Mouse (Mus musculus) Muller cell, postnatal 12 days (primary cell): Measurements from ENCODE around the gene Zfp111.

Experiments used
- DNase-seq: peaks from one replicate; pipeline ENCODE4 v3.0.0-alpha.2; 2015; ENCODE audit errors: inconsistent ontology term

The Zfp111 gene

DNA sequence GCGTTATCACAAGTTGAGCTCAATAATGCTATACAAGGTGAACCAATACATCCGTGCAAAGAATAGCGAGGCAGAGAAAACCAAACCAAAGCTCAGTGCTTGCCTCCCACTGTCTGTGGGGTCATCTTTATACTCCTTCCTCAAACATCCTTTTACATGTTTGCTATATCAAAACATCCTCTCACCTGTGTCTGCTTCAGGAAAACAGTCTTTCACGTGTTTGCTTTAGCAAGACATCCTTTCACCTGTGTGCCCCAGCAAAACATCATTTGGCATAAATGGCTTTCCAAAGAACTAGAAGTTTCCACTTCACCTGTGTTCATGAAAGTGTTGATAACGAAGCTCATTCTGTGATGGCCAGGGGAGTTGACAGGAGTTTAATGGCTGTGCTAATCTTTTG, at the start of gene Zfp111:
Zfp111 (minus strand) TSS at position 101 of the 400 bp plus-strand sequence.
- no peak for DNase-seq

DNA sequence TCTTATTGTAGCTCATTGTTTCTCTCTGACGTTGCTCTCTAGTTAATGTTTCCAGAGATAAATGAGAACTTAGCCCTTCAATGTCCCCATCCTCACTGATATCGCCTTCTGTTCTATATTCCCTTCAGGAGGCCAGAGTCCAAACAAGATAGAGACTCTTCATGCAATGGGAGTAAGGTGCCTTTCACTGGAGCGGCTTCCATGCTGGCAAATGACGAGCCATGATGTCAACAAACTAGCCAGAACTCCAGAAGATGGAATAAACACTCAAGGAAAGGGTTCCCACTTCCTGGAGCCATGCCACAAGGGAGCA, 48.7 kb upstream of the Zfp111 start:
- DNase-seq, result no peak

DNA sequence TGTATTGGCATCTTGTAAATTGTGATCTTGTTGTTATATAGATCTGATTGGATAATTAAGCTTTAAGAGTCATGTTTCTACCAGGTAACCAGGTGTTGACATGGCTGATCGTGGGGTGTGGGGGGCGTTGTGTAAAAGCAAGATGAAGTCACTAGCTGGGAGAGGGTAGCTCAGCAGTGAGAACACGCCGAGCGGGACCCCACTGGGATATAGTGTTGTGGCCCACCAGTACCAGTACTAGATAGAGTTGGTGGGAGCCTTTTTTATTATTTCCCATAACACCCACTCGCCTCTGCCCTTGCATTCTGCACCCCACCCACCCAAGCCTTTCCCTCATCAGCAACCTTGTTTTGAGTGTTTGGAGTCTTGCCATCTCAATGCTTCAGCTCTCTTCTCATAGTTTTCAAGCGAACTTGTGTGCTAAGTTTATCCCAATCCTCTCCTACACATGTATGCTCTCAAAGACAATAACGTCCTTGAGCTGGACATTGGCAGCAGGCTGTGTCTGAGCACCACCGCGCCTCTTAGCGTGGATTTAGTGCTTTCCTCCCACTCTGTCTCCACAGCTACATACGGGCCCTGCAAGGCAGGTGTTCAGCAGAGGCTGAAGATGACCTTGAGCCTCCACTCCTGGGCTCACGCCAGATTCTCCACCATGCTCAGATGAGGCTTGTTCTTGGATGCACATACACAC, 48.2 kb upstream of the Zfp111 start:
- DNase-seq, result no peak

DNA sequence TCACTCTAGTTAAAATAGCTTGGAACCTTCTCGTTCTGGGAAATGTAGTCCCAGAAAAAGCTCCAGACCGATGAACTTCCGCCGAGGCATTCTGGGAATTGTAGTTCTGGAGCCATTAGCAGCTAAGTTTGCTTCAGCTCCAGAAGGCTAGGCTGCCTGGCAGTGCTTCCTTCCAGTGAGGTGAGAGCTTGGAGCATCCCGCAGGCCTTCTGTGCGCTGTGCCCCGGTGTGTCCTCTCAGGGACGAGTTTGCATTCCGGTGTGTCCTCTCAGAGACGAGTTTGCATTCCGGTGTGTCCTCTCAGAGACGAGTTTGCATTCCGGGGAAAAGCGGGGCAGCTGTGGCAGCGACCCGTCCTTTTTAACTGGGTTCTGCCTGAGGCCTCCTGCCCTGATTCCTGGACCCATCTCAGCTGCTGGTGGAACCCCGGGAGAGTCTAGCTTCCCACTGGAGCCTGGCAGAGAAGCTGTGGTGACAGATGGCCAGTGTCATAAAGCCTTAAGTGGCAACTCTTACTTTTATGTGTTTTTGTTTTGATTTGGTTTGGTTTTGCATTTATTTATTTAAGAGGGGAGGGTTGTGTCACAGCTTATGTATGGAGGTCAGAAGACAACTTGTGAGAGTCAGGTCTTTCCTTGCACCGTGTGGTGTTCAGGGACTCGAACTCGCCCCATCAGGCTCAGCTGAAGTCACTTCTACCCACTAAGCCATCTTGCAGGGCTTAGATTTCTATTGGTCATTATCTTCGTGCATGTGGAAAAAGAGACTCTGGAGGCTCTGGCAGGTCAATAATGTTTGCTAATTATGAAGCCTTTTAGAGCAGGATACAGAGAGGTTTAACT, 43.6 kb upstream of the Zfp111 start, which contains the start of gene Zfp108:
Zfp108 (plus strand) TSS at position 162 of the 842 bp plus-strand sequence.
- peak; percentile 79 for DNase-seq

DNA sequence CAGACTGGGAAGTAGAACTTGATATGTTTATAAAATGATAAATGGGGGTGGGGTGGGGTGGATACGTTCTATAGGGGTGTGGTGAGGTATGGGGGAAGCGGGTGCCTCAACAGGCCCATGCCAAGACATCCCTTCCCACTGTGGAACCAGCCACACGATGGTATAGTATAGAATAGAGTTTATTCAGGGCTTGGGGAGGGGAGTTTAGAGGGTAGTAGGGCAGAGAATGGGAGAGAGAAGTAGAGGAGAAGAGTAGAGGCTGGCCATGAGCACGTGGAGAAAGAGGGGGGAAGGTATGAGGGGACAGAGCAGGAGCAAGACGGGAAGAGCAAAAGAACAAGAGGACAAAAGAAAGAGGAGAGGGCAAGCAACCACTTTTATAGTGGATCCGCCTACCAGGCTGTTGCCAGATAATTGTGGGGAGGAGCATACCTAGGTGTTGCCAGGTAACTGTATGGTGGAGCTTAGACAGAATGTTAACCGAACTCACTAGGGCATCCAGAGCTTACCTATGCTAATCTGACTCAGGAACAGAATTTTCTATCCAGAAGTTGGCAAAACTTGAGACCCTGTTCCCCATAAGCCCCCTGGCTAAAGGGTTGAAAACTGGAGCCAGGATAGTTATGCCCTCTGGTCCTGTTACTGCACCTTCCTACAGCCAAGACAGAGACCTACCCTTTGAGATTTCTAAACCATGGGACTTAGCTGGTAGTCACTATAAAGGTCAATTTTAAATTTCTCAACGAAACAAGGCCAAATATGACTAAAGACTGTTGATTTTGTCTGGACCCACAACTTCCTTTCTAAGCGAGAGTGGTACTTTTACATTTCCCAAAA, 42.8 kb upstream of the Zfp111 start:
- peak; percentile 11 for DNase-seq

DNA sequence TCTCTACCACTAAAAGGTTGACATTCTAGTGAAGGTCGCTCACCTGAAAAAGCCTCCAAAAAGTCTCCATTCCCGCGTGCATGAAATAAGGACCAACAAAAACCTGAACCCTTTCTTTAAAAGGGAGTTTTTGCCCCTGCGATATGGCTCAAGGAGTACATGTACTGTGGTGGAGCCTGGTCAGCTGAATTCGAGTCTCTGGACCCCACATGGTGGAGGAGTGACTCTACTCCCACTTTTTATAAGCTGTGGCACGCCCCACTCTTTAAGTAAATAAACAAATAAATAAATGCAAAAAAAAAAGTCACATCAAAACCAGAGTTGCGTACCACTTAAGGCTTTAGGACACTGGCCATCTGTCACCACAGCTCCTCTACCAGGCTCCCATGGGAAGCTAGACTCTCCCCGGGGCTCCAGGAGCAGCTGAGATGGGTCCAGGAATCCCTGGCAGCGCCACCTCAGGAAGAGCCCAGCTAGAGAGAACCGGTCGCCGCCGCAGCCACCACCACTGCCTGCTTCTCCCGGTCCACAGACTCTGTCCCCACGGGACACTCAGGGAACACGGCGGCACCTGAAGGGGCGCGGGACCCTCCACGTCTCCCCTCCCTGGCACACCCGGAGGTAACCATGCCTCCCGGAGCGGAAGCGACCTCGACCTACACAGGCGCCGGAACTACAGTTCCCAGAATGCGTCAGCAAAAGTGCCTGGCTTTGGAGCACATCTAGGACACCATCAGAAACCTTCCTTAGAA, 26.0 kb upstream of the Zfp111 start, which contains the start of gene Zfp109:
Zfp109 (minus strand) TSS at position 521 of the 752 bp plus-strand sequence.
- peak; percentile 47 for DNase-seq

DNA sequence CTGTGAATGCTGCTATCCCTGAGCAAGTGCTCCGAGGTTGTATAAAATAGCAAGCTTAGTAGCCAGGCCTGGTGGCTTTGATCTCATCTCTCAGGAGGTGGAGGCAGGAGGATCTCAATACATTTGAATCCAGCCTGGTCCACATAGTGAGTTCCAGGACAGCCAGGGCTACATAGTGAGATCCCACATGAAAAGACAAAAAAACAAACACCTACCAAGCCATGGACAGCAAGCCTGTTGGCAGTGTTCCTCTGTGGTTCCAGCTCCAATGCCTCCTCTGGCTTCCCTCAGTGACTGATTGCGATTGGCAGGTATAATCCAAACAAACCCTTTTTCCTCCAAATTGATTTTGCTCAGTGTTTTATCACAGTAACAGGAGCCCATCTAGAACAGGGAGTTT, 947 bp downstream of the Zfp111 start:
- DNase-seq, result no peak

DNA sequence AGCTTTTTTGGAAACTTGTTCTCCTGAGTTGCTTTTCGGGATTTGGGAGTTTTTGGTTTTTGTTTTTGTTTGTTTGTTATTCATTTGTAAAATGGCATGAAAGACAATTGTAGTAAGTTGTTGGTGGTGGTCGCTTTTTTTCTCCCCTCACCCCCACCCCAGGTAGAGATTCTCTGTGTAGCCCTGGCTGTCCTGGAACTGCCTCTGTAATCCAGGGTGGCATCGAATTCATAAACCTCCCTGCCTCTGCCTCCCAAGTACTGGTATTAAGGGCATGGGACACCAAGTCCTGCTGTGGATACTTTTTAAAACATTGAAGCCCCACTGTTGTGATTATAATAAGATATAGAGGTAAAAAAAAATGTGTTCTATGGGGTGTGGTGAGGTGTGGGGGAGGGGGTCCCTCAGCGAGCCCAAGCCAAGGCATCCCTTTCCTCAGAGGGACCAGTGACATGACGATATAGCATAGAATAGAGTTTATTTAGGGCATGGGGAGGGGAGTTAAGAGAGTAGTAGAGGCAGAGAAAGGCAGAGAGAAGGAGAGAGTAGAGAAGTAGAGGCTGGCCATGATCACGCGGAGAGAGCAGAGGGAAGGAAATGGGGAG, 2.9 kb downstream of the Zfp111 start:
- no peak for DNase-seq

DNA sequence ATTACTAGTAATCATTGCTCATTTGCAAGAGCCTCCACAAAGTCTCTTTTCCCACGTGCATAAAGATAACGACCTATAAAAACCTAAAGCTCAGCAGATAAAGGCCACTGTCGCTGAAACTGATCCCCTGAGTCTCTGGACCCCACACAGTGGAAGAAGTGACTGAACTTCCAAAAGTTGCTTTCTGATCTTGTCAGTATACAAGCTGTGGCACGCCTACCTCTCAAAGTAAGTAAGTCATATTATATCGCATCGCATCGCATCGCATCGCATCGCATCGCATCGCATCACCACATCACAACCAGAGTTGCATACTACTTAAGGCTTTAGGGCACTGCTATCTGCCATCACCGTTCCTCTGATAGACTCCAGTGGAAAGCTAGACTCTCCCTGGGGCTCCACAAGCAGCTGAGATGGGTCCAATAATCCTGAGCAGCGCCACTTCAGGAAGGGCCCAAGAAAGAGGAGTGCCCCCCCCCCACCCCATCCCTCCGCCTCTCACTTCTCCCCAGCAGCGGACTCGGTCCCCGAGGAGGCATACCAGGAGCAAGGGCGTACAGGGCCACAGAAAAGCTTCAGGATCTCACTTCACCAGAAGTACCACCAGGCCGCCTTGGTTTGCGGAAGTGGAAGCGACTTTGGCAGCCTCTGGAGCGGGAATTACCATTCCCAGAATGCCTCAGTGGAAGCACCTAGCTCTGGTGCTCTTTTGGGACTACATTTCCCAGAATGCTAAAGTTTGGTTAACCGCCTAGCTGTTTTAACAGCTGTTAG, 3.6 kb downstream of the Zfp111 start:
- peak; percentile 75 for DNase-seq

DNA sequence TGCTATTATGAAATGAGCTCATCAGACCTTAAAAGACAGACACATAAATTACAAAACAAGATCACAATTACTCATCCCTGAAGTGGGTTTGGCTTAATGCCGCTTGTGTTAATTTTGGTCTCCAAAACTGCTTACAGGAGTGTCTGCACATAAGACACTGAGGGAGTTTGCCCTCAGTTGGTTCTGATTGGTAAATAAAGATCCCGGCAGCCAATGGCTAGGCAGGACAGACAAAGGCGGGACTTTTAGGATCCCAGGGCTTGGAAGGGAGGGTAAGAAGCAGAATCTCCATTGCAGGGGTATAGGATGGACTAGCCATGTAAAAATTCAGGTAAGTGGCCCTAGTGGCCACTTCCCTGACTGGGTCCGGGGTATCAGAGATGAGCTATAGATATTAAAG, 14.3 kb downstream of the Zfp111 start:
- no peak for DNase-seq

DNA sequence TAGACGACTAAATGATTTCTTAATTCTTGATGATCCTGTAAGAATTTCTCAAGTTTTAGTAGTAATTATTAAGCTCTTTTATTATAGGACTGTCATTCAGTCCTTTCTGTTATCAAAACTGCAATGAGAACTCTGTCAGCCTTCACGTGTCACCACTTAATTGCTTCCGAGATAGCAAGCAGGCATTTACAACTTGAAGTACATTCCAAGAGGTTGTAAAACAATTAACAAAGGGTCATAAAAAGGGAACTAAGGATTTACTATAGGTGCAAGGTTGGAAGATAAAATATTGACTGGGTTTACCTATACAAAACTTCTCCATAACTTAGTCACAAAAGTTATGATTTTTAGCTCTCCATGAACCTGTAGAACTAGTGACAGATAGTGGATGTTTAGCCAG, 18.1 kb downstream of the Zfp111 start:
- no peak for DNase-seq

DNA sequence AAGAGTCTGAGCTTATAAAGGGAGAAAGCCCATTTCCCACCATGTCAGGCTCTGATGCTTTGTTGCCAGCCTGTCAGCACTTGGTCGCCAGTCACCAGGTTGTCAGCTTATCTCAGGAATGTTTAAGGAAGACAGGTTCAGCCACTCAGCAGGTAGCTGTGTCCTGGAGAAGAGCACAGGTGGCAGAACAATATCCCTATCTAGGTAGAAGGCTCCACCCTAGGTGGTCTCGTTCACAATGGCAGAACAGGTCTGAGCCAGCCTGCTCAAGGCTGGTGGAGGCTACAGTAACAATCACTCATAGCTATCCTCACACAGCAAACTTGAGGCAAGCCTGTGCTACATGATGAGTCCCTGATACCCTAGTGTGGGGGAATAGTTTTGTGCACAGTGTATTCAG, 19.9 kb downstream of the Zfp111 start:
- no peak for DNase-seq

DNA sequence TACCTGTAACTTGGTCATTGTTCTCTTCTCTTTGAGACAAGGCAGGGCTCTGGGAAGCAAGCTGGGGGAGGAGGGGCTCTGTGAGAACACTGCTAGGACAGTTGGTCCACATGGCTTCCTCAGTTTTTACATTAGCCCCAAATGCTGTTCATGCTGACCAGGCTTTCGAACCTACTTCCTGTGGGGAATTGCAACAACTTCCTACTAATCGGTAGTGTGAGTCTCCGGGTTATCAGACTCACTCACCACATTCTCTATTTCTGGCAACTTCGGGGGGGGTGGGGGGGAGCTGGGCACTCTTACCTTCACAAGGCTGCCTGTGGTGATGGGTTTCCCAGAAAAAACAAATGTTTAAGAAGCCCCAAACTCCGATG, 21.7 kb downstream of the Zfp111 start:
- DNase-seq, result no peak

DNA sequence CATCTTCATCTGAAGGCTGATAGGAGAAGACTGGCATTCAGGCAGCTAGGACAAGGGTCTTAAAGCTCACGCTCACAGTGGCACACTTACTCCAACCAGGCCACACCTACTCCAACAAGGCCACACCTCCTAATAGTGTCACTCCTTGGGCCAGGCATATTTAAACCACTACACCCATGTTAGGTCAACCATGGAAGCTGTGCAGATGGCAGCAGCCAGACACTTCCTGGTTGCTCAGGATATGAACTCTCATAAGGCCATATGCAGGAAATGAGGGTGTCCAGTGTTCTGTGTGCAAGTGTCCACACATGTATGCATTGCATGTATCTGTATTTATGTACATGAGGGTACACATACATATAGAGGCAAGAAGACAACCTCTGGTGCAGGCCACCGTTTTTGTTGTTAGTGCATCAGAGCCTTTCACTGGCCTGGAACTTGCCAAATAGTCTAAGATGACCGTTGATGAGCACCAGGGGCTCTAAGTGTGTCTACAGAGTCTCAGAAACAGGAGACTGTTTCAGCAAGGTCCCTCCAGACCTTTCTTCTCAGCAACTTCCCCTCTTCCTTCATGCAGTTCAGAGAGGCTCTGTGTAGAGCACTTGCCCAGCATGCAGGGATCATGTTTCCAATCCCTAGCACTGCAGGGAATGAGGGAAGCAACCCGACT, 22.2 kb downstream of the Zfp111 start:
- DNase-seq, result no peak

DNA sequence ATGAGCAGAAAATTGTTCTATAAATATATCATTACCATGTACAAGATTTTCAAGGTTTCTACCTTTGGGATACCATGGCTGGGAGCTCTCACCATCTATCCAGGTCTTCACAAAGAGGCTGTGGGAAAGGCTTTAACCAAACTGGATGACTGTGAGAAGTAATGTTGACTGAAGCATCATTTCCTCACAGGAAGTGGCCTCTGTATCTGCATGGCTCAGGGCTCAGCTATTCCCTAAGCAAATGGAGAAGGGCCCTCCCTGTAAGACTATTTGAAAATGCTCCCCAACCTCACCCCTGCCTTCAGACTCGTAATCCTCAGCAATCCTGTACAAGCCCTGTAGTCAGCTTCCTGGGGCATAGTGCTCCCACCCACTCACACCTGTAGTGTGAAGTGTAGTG, 23.6 kb downstream of the Zfp111 start:
- DNase-seq, result no peak

DNA sequence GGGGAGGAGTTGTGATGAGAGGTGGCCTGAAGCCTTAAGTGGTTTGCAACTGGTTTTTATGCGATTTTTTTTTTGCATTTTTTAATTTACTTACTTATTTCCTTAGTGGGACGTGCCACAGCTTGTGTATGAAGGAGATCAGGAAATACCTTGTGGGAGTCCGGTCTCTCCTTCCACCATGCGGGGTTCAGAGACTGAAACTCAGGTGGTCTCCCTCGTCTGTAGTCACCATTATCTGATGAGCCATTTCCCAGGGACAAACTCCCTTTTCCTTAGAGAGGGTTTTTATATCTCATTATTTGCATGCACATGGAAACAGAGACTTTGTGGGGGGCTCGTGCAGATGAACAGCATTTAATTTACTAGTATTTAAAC, 35.9 kb downstream of the Zfp111 start:
- no peak for DNase-seq

DNA sequence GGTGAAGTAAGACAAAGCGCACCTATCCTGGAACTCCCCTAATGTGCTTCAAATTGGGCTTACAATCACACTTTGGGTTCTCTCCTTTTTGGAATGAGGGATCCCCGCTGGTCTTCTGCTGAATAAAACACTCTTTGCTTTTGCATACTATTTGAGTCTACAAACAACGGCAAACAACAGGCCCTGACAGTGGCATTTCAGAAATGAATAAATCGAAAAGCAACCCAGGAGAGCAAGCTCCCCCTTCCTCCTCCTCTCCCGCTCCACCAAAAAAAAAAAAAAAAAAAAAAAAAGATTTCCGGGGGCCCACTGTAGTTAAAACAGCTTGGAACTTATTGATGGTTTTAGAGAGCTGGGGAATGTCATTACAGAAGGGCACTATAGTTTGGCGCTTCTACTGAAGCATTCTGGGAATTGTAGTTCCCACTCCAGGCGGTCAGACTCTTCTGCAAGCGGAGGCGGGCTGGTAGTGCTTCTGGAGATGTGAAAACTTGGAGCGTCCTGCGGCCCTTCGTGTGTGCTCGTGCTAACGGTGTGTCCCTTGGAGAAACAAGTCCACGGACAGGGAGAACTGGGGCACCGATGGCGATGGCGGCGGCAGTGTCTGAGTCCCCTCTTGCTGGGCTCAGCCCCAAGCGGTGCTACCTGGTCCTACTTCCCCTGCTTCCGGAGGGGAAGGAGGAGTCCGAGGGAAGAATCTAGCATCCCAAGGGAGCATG, 36.5 kb downstream of the Zfp111 start, which contains the start of gene Zfp114:
Zfp114 (plus strand) TSS at position 443 of the 719 bp plus-strand sequence.
- DNase-seq, result peak; percentile 70

DNA sequence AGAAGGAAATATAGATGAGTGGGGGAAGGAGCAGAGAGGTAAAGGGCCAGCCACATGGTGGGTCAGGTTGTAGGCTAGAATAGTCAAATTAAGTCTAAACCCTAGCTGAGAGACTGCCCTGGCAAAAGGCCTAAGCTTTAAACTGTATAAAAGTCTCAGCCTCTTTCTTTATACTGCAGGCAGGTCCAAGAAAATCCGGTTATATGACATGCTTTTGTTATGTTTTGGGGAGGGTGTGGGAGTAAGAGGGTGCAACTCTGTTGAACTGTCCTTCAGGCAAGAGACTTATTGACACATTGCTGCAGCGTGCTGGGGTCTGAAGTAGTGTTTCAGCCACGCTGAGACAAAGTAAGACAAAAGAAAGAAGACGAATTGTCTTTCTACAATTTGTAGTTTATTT, 39.1 kb downstream of the Zfp111 start:
- DNase-seq, result no peak

DNA sequence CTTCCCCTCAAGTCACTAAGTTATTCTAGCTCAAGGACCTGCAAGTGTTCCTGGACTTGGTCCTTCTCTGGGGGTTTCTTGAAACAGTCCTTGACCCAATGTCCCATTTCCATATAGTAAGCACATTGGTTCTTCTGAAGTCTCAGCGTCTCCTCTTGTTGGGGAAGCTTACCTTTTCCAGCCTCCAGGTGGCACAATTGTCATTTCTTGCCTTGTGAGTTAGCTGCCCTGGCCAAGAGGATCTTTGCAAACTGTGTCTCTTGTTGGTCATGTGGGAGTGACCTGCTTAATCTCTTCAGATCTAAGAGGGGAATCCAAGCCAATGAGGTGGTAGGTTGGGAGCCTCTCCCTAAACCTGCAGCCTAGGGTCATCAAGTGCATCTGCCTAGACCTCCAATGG, 58.0 kb downstream of the Zfp111 start:
- peak; percentile 17 for DNase-seq
